Mouse (Mus musculus) urinary bladder, postnatal 14 days (tissue): ENCODE results near the gene Asxl2.
A peak's percentile ranks its signal among the peaks of the same experiment; 100 is the strongest.
"Not testable (repeated sequence)": the region's sequence is repeated elsewhere in the genome, so short reads cannot be mapped to it uniquely, and the experiment has no call there.

Source experiments
- DNase-seq: peaks from one replicate; pipeline ENCODE4 v3.0.0; 2021; ENCODE audit warnings: low spot score

The Asxl2 gene

GRCm38 (mm10) chr12:3426530-3427034 lies at the start of gene Asxl2:
Gene Asxl2 (plus strand): TSS chr12:3426857.
- DNase-seq: peak; percentile 100

- no peak for DNase-seq
Observed at GRCm38 (mm10) chr12:3377190-3377589, 49.5 kb upstream of the Asxl2 start.

- DNase-seq: no peak
Observed at GRCm38 (mm10) chr12:3377755-3378154, 48.9 kb upstream of the Asxl2 start.

GRCm38 (mm10) chr12:3384860-3385259 lies 41.8 kb upstream of the Asxl2 start:
- DNase-seq: no peak

GRCm38 (mm10) chr12:3385271-3385670 lies 41.4 kb upstream of the Asxl2 start:
- DNase-seq: no peak

- no peak for DNase-seq
Observed at GRCm38 (mm10) chr12:3385940-3386339, 40.7 kb upstream of the Asxl2 start.

- DNase-seq: no peak
Observed at GRCm38 (mm10) chr12:3387891-3388290, 38.8 kb upstream of the Asxl2 start.

GRCm38 (mm10) chr12:3389394-3389793 lies 37.3 kb upstream of the Asxl2 start:
- no peak for DNase-seq

GRCm38 (mm10) chr12:3390071-3390470 lies 36.6 kb upstream of the Asxl2 start:
- no peak for DNase-seq

GRCm38 (mm10) chr12:3390577-3391262 lies 35.9 kb upstream of the Asxl2 start:
- peak; percentile 82 for DNase-seq

- no peak for DNase-seq
Observed at GRCm38 (mm10) chr12:3391276-3391675, 35.4 kb upstream of the Asxl2 start.

- no peak for DNase-seq
Observed at GRCm38 (mm10) chr12:3393140-3393539, 33.5 kb upstream of the Asxl2 start.

GRCm38 (mm10) chr12:3396931-3397330 lies 29.7 kb upstream of the Asxl2 start:
- no peak for DNase-seq

- not testable (repeated sequence) for DNase-seq
Observed at GRCm38 (mm10) chr12:3405662-3406061, 21.0 kb upstream of the Asxl2 start.

- DNase-seq: no peak
Observed at GRCm38 (mm10) chr12:3406585-3406984, 20.1 kb upstream of the Asxl2 start.

GRCm38 (mm10) chr12:3414956-3415355 lies 11.7 kb upstream of the Asxl2 start:
- no peak for DNase-seq

GRCm38 (mm10) chr12:3418761-3419160 lies 7.9 kb upstream of the Asxl2 start:
- DNase-seq: no peak

- DNase-seq: no peak
Observed at GRCm38 (mm10) chr12:3420519-3420918, 6.1 kb upstream of the Asxl2 start.

- DNase-seq: no peak
Observed at GRCm38 (mm10) chr12:3422786-3423185, 3.9 kb upstream of the Asxl2 start.

- no peak for DNase-seq
Observed at GRCm38 (mm10) chr12:3424179-3424578, 2.5 kb upstream of the Asxl2 start.

GRCm38 (mm10) chr12:3425375-3426341 lies 999 bp upstream of the Asxl2 start:
- DNase-seq: peak; percentile 12

GRCm38 (mm10) chr12:3427067-3427889 lies 621 bp downstream of the Asxl2 start:
- peak; percentile 73 for DNase-seq
